Mouse (Mus musculus): ENCODE results near the gene Tmeff1. TPM values are rescaled to one million over a fixed set of nuclear protein-coding genes. Genes with fewer than 3 reads are reported as not detected.
A peak's percentile ranks its signal among the peaks of the same experiment; 100 is the strongest.

Tmeff1 gene
- polyA plus RNA-seq, 1 experiment from 2014 or later: 126 TPM

DNA sequence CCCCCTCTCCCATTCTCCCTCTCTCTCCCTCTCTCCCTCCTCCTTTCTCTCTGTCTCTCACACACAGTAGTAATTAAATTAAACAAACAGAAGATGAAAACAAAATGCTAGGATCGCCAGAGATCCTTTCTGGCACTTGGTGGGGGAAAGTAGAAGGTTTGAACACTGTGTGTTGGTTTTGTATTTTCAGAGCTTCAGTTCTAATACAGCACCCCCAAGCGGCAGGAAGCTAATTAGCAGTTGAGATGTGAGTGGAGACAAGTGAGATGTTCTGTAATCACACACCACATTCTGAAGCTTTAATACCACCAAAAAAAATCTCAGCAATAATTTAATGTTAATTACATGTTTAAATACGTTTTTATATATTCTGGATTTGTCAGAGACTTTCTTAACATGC, 29.2 kb upstream of the Tmeff1 start:
- no peak for ATAC-seq
- H3K36me3 ChIP-seq (ENCODE audit: control insufficient read depth, insufficient read depth, low read length): peaks cover 47% of the 10 kb centered on the region
- WGBS: 28% methylated on average over 3 of the region's 3 CpGs
- H3K9ac ChIP-seq (ENCODE audit: low read length): no peak overlapping the region
- peak; percentile 69 for DNase-seq (ENCODE audit: low spot score)
- no peak overlapping the region for H3K27ac ChIP-seq (ENCODE audit: low read depth, low read length)
- no peaks in the 10 kb centered on the region for H3K27me3 ChIP-seq (replicated peaks; ENCODE audit: control insufficient read depth, insufficient read depth, low read length)
- no peak overlapping the region for H3K4me3 ChIP-seq (ENCODE audit: low read depth, low read length)
- no peak overlapping the region for H3K4me2 ChIP-seq (ENCODE audit: low read length)
- no peaks in the 10 kb centered on the region for H3K9me3 ChIP-seq (replicated peaks; ENCODE audit: control insufficient read depth, low read length)
- no peaks in the 10 kb centered on the region for H3K4me1 ChIP-seq (ENCODE audit: control insufficient read depth, insufficient read depth, low read length)

DNA sequence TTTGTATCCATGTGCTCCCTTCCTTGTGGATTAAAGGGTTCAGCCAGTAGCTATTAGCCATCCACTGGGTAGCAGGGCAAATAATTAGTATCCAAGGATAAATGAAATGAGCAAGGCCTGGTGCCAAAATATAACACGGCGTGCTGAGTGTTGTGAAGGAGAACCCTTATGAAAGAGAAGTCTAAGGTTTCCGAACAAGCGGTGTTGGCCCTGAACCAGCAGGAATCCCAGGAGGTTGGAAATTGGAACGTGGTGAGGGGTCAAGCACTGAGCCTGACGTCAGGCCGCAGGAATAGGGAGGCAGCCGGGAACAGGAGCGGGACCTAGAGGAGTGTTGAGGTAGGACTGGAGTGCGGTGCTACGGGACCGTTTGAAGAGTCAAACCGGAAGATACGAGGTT, 25.3 kb upstream of the Tmeff1 start:
- 60% methylated on average over 14 of the region's 14 CpGs for WGBS
- H3K27me3 ChIP-seq (replicated peaks; ENCODE audit: control insufficient read depth, insufficient read depth, low read length): no peaks in the 10 kb centered on the region
- H3K9me3 ChIP-seq (replicated peaks; ENCODE audit: control insufficient read depth, low read length): no peaks in the 10 kb centered on the region
- no peak for DNase-seq (ENCODE audit: low spot score)
- H3K36me3 ChIP-seq (ENCODE audit: control insufficient read depth, insufficient read depth, low read length): peaks cover 45% of the 10 kb centered on the region
- ATAC-seq: peak; percentile 44
- H3K27ac ChIP-seq (ENCODE audit: low read depth, low read length): no peak overlapping the region
- no peaks in the 10 kb centered on the region for H3K4me1 ChIP-seq (ENCODE audit: control insufficient read depth, insufficient read depth, low read length)
- H3K9ac ChIP-seq (ENCODE audit: low read length): no peak overlapping the region
- H3K4me3 ChIP-seq (ENCODE audit: low read depth, low read length): no peak overlapping the region
- H3K4me2 ChIP-seq (ENCODE audit: low read length): no peak overlapping the region

- Histone ChIP-seq H3K27ac (ENCODE audit: low read depth, low read length) (no peak overlapping the region), H3K4me1 (ENCODE audit: control insufficient read depth, insufficient read depth, low read length) (no peaks in the 10 kb centered on the region), H3K36me3 (ENCODE audit: control insufficient read depth, insufficient read depth, low read length) (peaks cover 33% of the 10 kb centered on the region), H3K27me3 (replicated peaks; ENCODE audit: control insufficient read depth, insufficient read depth, low read length) (no peaks in the 10 kb centered on the region), H3K9me3 (replicated peaks; ENCODE audit: control insufficient read depth, low read length) (no peaks in the 10 kb centered on the region), H3K4me2 (ENCODE audit: low read length) (no peak overlapping the region), H3K9ac (ENCODE audit: low read length) (no peak overlapping the region), H3K4me3 (ENCODE audit: low read depth, low read length) (no peak overlapping the region)
- WGBS: 91% methylated on average over 8 of the region's 8 CpGs
- DNase-seq (ENCODE audit: low spot score): no peak
- no peak for ATAC-seq
Measured at GRCm38 (mm10) chr4:48561824-48562223, 23.1 kb upstream of the Tmeff1 start.

DNA sequence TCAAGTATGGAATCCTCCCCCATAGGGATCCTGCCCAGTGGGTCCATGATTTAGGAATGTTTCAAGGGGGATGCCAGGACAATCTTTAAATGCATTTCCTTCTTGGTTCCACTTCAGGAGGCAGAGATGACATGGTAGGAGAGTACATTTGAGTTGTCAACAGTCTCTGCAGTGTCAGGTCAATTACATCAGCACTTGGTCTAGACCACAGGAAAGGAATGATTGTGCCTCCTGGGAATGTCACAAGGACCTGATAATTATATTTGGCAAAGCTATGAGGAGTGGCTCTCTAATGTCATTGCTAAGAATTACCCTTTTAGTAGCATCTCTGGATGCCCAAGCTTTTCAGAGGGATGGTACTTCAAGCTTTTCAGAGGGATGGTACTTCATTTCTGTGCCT, 20.0 kb upstream of the Tmeff1 start:
- no peak for DNase-seq (ENCODE audit: low spot score)
- ATAC-seq: no peak
- Histone ChIP-seq H3K9ac (ENCODE audit: low read length) (no peak overlapping the region), H3K36me3 (ENCODE audit: control insufficient read depth, insufficient read depth, low read length) (peaks cover 28% of the 10 kb centered on the region), H3K27me3 (replicated peaks; ENCODE audit: control insufficient read depth, insufficient read depth, low read length) (no peaks in the 10 kb centered on the region), H3K9me3 (replicated peaks; ENCODE audit: control insufficient read depth, low read length) (no peaks in the 10 kb centered on the region), H3K4me3 (ENCODE audit: low read depth, low read length) (no peak overlapping the region), H3K4me1 (ENCODE audit: control insufficient read depth, insufficient read depth, low read length) (no peaks in the 10 kb centered on the region), H3K27ac (ENCODE audit: low read depth, low read length) (no peak overlapping the region), H3K4me2 (ENCODE audit: low read length) (no peak overlapping the region)

DNA sequence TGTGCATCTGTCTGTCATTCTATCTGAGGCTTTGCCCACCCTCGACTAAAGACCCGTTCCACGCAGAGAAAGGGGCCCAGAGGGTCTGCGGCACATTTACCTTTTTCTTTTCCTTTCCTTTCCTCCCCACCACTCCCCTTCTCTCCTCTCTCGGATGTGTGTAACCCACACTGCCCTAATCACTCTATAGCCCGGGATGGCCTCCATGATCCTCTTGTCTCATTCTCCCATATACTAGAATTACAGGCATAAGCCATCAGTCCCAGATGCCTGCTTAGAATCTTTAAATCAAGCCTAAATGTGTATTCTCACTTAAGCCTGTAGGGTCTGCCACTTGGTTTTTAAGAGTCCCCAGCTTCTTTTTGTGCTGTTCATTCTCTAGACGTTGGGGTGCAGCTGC, 8.6 kb upstream of the Tmeff1 start:
- H3K4me3 ChIP-seq (ENCODE audit: low read depth, low read length): no peak overlapping the region
- H3K9ac ChIP-seq (ENCODE audit: low read length): no peak overlapping the region
- no peaks in the 10 kb centered on the region for H3K9me3 ChIP-seq (replicated peaks; ENCODE audit: control insufficient read depth, low read length)
- WGBS: 82% methylated on average over 7 of the region's 7 CpGs
- peaks cover 9% of the 10 kb centered on the region; the same call in 1 of the 2 replicates for H3K4me1 ChIP-seq (ENCODE audit: control insufficient read depth, insufficient read depth, low read length)
- H3K27me3 ChIP-seq (replicated peaks; ENCODE audit: control insufficient read depth, insufficient read depth, low read length): no peaks in the 10 kb centered on the region
- DNase-seq (ENCODE audit: low spot score): no peak
- H3K4me2 ChIP-seq (ENCODE audit: low read length): no peak overlapping the region
- no peaks in the 10 kb centered on the region for H3K36me3 ChIP-seq (ENCODE audit: control insufficient read depth, insufficient read depth, low read length)
- H3K27ac ChIP-seq (ENCODE audit: low read depth, low read length): no peak overlapping the region
- no peak for ATAC-seq

- no peaks in the 10 kb centered on the region for H3K27me3 ChIP-seq (replicated peaks; ENCODE audit: control insufficient read depth, insufficient read depth, low read length)
- no peak overlapping the region for H3K9ac ChIP-seq (ENCODE audit: low read length)
- no peak overlapping the region for H3K4me3 ChIP-seq (ENCODE audit: low read depth, low read length)
- DNase-seq (ENCODE audit: low spot score): peak; percentile 39
- no peak for ATAC-seq
- H3K4me1 ChIP-seq (ENCODE audit: control insufficient read depth, insufficient read depth, low read length): peaks cover 11% of the 10 kb centered on the region; the same call in 1 of the 2 replicates
- no peaks in the 10 kb centered on the region for H3K9me3 ChIP-seq (replicated peaks; ENCODE audit: control insufficient read depth, low read length)
- H3K27ac ChIP-seq (ENCODE audit: low read depth, low read length): no peak overlapping the region
- H3K36me3 ChIP-seq (ENCODE audit: control insufficient read depth, insufficient read depth, low read length): no peaks in the 10 kb centered on the region
- WGBS: 66% methylated on average over 1 of the region's 1 CpGs
- no peak overlapping the region for H3K4me2 ChIP-seq (ENCODE audit: low read length)
Measured at GRCm38 (mm10) chr4:48577831-48578230, 7.1 kb upstream of the Tmeff1 start.

GRCm38 (mm10) chr4:48578399-48578798, 6.6 kb upstream of the Tmeff1 start:
- Histone ChIP-seq H3K36me3 (ENCODE audit: control insufficient read depth, insufficient read depth, low read length) (no peaks in the 10 kb centered on the region), H3K27ac (ENCODE audit: low read depth, low read length) (no peak overlapping the region), H3K27me3 (replicated peaks; ENCODE audit: control insufficient read depth, insufficient read depth, low read length) (no peaks in the 10 kb centered on the region), H3K4me3 (ENCODE audit: low read depth, low read length) (no peak overlapping the region), H3K9ac (ENCODE audit: low read length) (no peak overlapping the region), H3K9me3 (replicated peaks; ENCODE audit: control insufficient read depth, low read length) (no peaks in the 10 kb centered on the region), H3K4me1 (ENCODE audit: control insufficient read depth, insufficient read depth, low read length) (peaks cover 11% of the 10 kb centered on the region; the same call in 1 of the 2 replicates), H3K4me2 (ENCODE audit: low read length) (no peak overlapping the region)
- WGBS: 47% methylated on average over 4 of the region's 4 CpGs
- DNase-seq (ENCODE audit: low spot score): peak; percentile 65
- ATAC-seq: peak; percentile 18; the same call in 1 of the 2 replicates

DNA sequence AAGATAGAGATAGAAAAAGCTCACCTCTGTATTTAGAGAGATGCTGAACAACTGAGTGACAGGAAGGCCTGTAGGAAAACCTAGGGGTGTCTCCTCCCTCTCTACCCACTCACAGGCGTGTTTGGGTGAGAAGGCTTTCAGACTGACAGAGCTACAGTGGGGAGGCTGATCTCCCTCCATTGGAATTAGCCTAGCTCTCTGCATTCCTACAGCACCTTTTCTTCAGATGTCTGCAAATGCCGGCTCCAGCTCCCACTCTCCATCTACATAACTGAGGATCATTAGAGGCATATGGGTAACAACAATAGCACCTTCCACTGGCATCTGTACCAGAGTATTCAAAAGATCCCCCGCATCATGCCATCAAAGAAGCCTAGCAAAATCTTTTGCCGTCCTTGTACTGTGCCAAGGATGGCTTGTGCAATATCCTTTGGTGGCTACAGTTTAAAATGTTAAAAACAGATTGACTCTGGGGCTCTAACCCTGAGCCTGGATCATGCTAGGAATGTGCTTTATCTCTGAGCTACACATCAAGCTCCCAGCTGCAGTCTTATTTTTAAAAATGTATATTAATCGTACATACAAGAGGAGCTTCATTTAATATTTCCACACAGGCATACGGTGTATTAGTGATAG, 5.4 kb upstream of the Tmeff1 start:
- ATAC-seq: no peak

GRCm38 (mm10) chr4:48581201-48581600, 3.8 kb upstream of the Tmeff1 start:
- Histone ChIP-seq H3K4me2 (ENCODE audit: low read length) (no peak overlapping the region), H3K36me3 (ENCODE audit: control insufficient read depth, insufficient read depth, low read length) (no peaks in the 10 kb centered on the region), H3K27me3 (replicated peaks; ENCODE audit: control insufficient read depth, insufficient read depth, low read length) (no peaks in the 10 kb centered on the region), H3K4me3 (ENCODE audit: low read depth, low read length) (no peak overlapping the region), H3K4me1 (ENCODE audit: control insufficient read depth, insufficient read depth, low read length) (peaks cover 11% of the 10 kb centered on the region; the same call in 1 of the 2 replicates), H3K9ac (ENCODE audit: low read length) (no peak overlapping the region), H3K9me3 (replicated peaks; ENCODE audit: control insufficient read depth, low read length) (no peaks in the 10 kb centered on the region), H3K27ac (ENCODE audit: low read depth, low read length) (no peak overlapping the region)
- ATAC-seq: no peak; the same call in 1 of the 2 replicates
- DNase-seq (ENCODE audit: low spot score): peak; percentile 81
- 7% methylated on average over 2 of the region's 2 CpGs for WGBS

More for the DNA sequence above, 5.4 kb upstream of the Tmeff1 start:
- Histone ChIP-seq H3K36me3 (ENCODE audit: control insufficient read depth, insufficient read depth, low read length) (no peaks in the 10 kb centered on the region), H3K9ac (ENCODE audit: low read length) (no peak overlapping the region), H3K27me3 (replicated peaks; ENCODE audit: control insufficient read depth, insufficient read depth, low read length) (no peaks in the 10 kb centered on the region), H3K4me3 (ENCODE audit: low read depth, low read length) (no peak overlapping the region), H3K27ac (ENCODE audit: low read depth, low read length) (no peak overlapping the region), H3K4me2 (ENCODE audit: low read length) (no peak overlapping the region), H3K4me1 (ENCODE audit: control insufficient read depth, insufficient read depth, low read length) (peaks cover 11% of the 10 kb centered on the region; the same call in 1 of the 2 replicates), H3K9me3 (replicated peaks; ENCODE audit: control insufficient read depth, low read length) (no peaks in the 10 kb centered on the region)
- no peak for DNase-seq (ENCODE audit: low spot score)
- WGBS: 41% methylated on average over 6 of the region's 6 CpGs
